Mouse (Mus musculus): Measurements from ENCODE around the gene G6pc3. TPM values are rescaled to one million over a fixed set of nuclear protein-coding genes. Genes with fewer than 3 reads are reported as not detected.

Gene G6pc3
- polyA plus RNA-seq, 1 experiment, result 72.0 TPM

GRCm38 (mm10) chr11:102216056-102216885 is 26.9 kb downstream of the G6pc3 start:
- 8% methylated on average over 12 of the region's 12 CpGs for WGBS
- DNase-seq (ENCODE audit: low read depth, low spot score), result peak; percentile 56

DNA sequence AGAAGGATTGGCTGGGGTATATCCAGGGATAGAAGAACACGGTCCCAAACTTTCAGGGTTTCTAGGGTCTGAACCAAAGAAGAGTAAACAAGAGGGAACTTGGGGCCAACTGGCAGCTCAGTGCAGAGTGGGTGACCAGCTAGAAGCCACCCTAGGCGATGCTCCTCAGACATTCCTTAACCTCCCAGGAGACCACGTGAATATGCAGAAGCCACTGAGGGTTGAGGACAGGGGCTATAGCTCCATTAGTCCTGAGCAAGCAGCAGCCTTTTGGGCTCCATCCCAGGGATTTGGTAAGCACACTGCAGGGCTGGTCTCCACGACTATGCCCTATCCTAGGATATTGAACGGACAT is 27.4 kb downstream of the G6pc3 start:
- DNase-seq (ENCODE audit: low read depth, low spot score), result no peak
- WGBS, result 15% methylated on average over 5 of the region's 5 CpGs

DNA sequence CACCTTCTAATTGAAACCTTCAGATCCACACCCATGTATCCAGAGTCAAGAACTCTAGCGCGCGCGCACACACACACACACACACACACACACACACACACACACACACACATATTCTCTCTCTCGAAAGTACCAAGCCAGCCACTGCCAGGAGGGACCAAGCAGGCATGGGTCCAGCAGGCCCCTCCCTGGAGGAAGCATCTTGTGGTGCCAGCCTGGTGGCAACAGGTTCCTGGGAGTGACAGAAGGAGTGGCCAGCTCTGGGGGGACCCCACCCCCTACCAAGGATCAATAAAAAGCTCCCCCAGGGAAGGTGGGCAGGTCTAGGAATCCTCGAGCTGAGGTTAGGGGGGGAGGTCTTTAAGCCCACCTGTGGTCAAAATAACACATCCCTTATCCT is 28.0 kb downstream of the G6pc3 start:
- no peak for DNase-seq (ENCODE audit: low read depth, low spot score)

GRCm38 (mm10) chr11:102217876-102218430 is 28.5 kb downstream of the G6pc3 start:
- 28% methylated on average over 7 of the region's 7 CpGs for WGBS
- no peak for DNase-seq (ENCODE audit: low read depth, low spot score)

More for the DNA sequence above, 28.0 kb downstream of the G6pc3 start:
- 14% methylated on average over 6 of the region's 6 CpGs for WGBS

DNA sequence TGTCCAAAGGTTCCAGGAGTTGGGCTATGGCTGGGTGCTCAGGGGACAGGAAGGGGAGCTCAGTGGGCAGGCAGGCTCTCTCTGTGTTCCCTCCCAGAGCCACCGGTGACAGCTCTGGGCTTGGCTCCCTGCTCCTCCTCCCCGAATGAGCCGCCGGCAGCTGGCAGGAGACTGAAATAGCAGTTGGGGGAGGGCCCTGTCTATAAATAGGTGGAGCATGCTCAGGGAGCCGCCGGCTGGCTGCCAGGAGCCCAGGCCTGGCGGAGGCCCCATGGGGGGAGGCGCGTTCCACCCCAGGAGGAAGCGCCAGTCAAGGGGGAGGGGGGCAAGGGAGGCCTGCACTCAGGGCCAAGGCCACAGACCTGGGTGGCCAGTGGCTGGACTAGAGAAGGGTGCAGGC is 29.4 kb downstream of the G6pc3 start:
- WGBS, result 0% methylated on average over 10 of the region's 10 CpGs
- peak; percentile 80 for DNase-seq (ENCODE audit: low read depth, low spot score)

GRCm38 (mm10) chr11:102219247-102219993 is 30.0 kb downstream of the G6pc3 start:
- no peak for DNase-seq (ENCODE audit: low read depth, low spot score)
- 37% methylated on average over 14 of the region's 14 CpGs for WGBS

- DNase-seq (ENCODE audit: low read depth, low spot score), result no peak
- 38% methylated on average over 4 of the region's 4 CpGs for WGBS
Observed at GRCm38 (mm10) chr11:102219994-102220346, 30.6 kb downstream of the G6pc3 start.

DNA sequence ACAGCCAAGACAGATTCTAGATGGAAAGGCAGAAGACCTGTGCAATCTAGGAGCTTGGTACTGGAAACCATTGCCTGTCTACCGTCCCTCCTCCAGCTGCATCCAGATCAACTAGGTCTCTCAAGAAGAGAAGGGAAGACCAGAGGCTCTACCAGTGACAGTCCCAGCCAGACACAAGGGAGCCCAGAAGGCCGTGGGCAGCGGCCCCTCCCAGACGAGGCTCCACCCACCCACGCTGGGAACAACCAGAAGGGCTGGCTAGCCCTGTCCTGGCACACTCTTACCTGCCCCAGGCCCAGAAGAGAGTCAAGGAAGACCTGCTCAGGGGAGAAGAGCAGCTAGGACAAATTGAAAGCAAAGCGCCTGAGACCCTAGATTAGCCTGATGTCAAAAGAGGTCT is 31.0 kb downstream of the G6pc3 start:
- 32% methylated on average over 6 of the region's 6 CpGs for WGBS
- no peak for DNase-seq (ENCODE audit: low read depth, low spot score)

DNA sequence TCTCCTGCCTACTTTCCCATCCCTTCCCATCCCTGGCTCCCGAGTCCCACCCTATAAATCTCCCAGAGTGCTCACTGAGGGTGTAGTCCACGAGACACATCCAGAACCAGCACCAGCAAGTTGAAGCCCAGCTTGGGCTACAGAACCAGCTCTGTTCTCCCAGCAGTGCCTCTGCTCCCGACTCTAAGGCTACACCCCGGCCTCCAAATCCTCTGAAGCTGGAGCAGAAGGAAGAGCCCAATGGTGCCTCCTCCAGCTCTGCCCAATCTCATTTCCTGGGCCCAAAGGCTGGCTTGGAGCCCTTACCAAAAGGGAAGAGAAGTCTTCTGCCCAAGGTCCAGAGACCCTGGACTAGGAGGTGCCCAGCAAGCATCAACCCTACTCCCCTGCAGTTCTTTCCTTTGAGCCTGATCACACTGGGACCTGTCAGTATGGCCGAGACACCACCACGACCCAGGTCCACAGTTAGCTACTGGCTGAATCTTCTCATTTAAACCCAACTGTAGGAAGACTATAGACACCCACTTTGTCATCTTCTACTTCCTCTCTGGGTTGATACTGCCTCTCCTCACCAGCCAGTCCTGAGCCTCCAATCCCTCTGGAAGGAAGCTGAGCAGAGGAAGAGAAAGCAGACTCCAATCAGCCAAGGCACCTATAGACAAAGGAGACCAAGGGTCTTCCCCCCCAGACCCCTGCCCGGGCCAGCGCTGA is 32.0 kb downstream of the G6pc3 start:
- DNase-seq (ENCODE audit: low read depth, low spot score), result no peak
- whole genome bisulfite sequencing, result 84% methylated on average over 8 of the region's 8 CpGs

- 68% methylated on average over 8 of the region's 8 CpGs for WGBS
- DNase-seq (ENCODE audit: low read depth, low spot score), result no peak
Observed at GRCm38 (mm10) chr11:102221954-102222351, 32.5 kb downstream of the G6pc3 start.

- DNase-seq (ENCODE audit: low read depth, low spot score), result no peak
- 59% methylated on average over 6 of the region's 6 CpGs for WGBS
Observed at GRCm38 (mm10) chr11:102223166-102223565, 33.7 kb downstream of the G6pc3 start.

GRCm38 (mm10) chr11:102224686-102225085 is 35.3 kb downstream of the G6pc3 start:
- WGBS, result 39% methylated on average over 22 of the region's 22 CpGs
- DNase-seq (ENCODE audit: low read depth, low spot score), result no peak

- no peak for DNase-seq (ENCODE audit: low read depth, low spot score)
Observed at GRCm38 (mm10) chr11:102225221-102225620, 35.8 kb downstream of the G6pc3 start.

GRCm38 (mm10) chr11:102226067-102226978 is 36.9 kb downstream of the G6pc3 start:
- WGBS, result 70% methylated on average over 12 of the region's 12 CpGs
- DNase-seq (ENCODE audit: low read depth, low spot score), result no peak

More at GRCm38 (mm10) chr11:102225221-102225620, 35.8 kb downstream of the G6pc3 start:
- 54% methylated on average over 5 of the region's 5 CpGs for WGBS

- DNase-seq (ENCODE audit: low read depth, low spot score), result no peak
- 64% methylated on average over 12 of the region's 12 CpGs for WGBS
Observed at GRCm38 (mm10) chr11:102227270-102228190, 38.1 kb downstream of the G6pc3 start.

- no peak for DNase-seq (ENCODE audit: low read depth, low spot score)
- 65% methylated on average over 9 of the region's 9 CpGs for WGBS
Observed at GRCm38 (mm10) chr11:102228191-102228545, 38.7 kb downstream of the G6pc3 start.

- no peak for DNase-seq (ENCODE audit: low read depth, low spot score)
- whole genome bisulfite sequencing, result 15% methylated on average over 6 of the region's 7 CpGs
Observed at GRCm38 (mm10) chr11:102228646-102229268, 39.3 kb downstream of the G6pc3 start.

Data from large intestine, adult 2 months (tissue).